Mouse (Mus musculus) kidney, embryonic 14.5 days (tissue): ENCODE results near the gene Phb. TPM values are rescaled to one million over a fixed set of nuclear protein-coding genes. Genes with fewer than 3 reads are reported as not detected.

Experiments used
- ATAC-seq: fragments of 200-750 bp; cut with Nextera tagmentation; 2 replicates; pipeline ENCODE4 v1.8.0; 2017; ENCODE audit warnings: moderate number of reproducible peaks, mild to moderate bottlenecking, moderate TSS enrichment, moderate library complexity; ENCODE audit not compliant: low FRiP score, low TSS enrichment
- H3K27ac ChIP-seq: fragments of 300-500 bp; sonication (generic); 2 replicates; pipeline ENCODE4 v1.5.1; 2014; ENCODE audit warnings: low read depth, mild to moderate bottlenecking, low read length, moderate library complexity, mixed read lengths
- H3K27me3 ChIP-seq: fragments of 300-500 bp; sonication (generic); 2 replicates; pipeline ENCODE4 v1.6.1; 2014; ENCODE audit warnings: mild to moderate bottlenecking, low read length; ENCODE audit not compliant: control insufficient read depth, insufficient read depth
- H3K36me3 ChIP-seq: fragments of 300-500 bp; sonication (generic); 2 replicates; pipeline ENCODE4 v1.6.1; 2014; ENCODE audit warnings: low read length, mixed read lengths; ENCODE audit not compliant: control insufficient read depth, insufficient read depth
- H3K4me1 ChIP-seq: fragments of 300-500 bp; sonication (generic); 2 replicates; pipeline ENCODE4 v1.6.1; 2014; ENCODE audit warnings: low read length, mixed read lengths; ENCODE audit not compliant: control insufficient read depth, insufficient read depth
- H3K4me2 ChIP-seq: fragments of 300-500 bp; sonication (generic); replicated peaks from 2 replicates; pipeline ENCODE4 v1.6.1; 2014; ENCODE audit warnings: low read depth, mild to moderate bottlenecking, low read length
- H3K4me3 ChIP-seq: fragments of 300-500 bp; sonication (generic); 2 replicates; pipeline ENCODE4 v1.5.1; 2014; ENCODE audit warnings: mild to moderate bottlenecking, low read length
- H3K9ac ChIP-seq: fragments of 300-500 bp; sonication (generic); 2 replicates; pipeline ENCODE4 v1.6.1; 2014; ENCODE audit warnings: low read depth, mild to moderate bottlenecking, low read length, moderate library complexity
- H3K9me3 ChIP-seq: fragments of 300-500 bp; sonication (generic); 2 replicates; pipeline ENCODE4 v1.6.1; 2016; ENCODE audit warnings: low read length; ENCODE audit not compliant: control insufficient read depth
- WGBS: fragments of 180-500 bp; shearing (Covaris S2); extraction: QIAGEN DNeasy Blood & Tissue Kit; methylation state at CpG from one replicate; pipeline ENCODE4 v1.1.7; 2014; 5-methylcytosine and 5-hydroxymethylcytosine counted together
- polyA plus RNA-seq: library from polyadenylated mRNA; unstranded; fragments of >200 nt; fragmentation: Nextera tagmentation; extraction: Ambion mirVana; gene quantifications from 2 replicates; pipeline ENCODE4 v1.2.1, GENCODE M21; 2014

The Phb gene
- polyA plus RNA-seq, 1 experiment from 2014 or later = 261 TPM

GRCm38 (mm10) chr11:95727947-95728346, 61.2 kb downstream of the Phb start:
- 87% methylated on average over 5 of the region's 5 CpGs for WGBS

GRCm38 (mm10) chr11:95728916-95729907, 62.5 kb downstream of the Phb start:
- H3K9me3 ChIP-seq = no peaks in the 10 kb centered on the region
- no peak for ATAC-seq
- H3K36me3 ChIP-seq = no peaks in the 10 kb centered on the region
- no peak overlapping the region for H3K9ac ChIP-seq
- no peak overlapping the region for H3K4me3 ChIP-seq
- H3K27me3 ChIP-seq = no peaks in the 10 kb centered on the region
- no peak overlapping the region for H3K27ac ChIP-seq
- no peak overlapping the region for H3K4me2 ChIP-seq
- no peaks in the 10 kb centered on the region for H3K4me1 ChIP-seq
- 83% methylated on average over 12 of the region's 12 CpGs for WGBS

More at GRCm38 (mm10) chr11:95727947-95728346, 61.2 kb downstream of the Phb start:
- Histone ChIP-seq H3K4me1 (no peaks in the 10 kb centered on the region), H3K9me3 (no peaks in the 10 kb centered on the region), H3K4me3 (no peak overlapping the region), H3K27ac (no peak overlapping the region), H3K36me3 (no peaks in the 10 kb centered on the region), H3K9ac (no peak overlapping the region), H3K4me2 (no peak overlapping the region), H3K27me3 (no peaks in the 10 kb centered on the region)
- ATAC-seq = no peak

Other genes starting within 250 kb of the Phb start
- gene Nxph3, start 152.4 kb upstream of the Phb start, polyA plus RNA-seq = 0.51 and 0.59 TPM in 2 replicates
- gene Ngfr, start 79.2 kb upstream of the Phb start, polyA plus RNA-seq = 16.8 and 23.4 TPM in 2 replicates
- gene Zfp652, start 45.7 kb downstream of the Phb start, polyA plus RNA-seq = 13.5 and 13.8 TPM in 2 replicates
- gene B130006D01Rik, start 56.6 kb downstream of the Phb start, polyA plus RNA-seq = 1.5 and 1.6 TPM in 2 replicates
- not detected in 2 replicates for gene Phospho1, start 157.5 kb downstream of the Phb start, polyA plus RNA-seq
- gene Gngt2, start 170.3 kb downstream of the Phb start, polyA plus RNA-seq = 19.5 and 26.0 TPM in 2 replicates
- 3.9 and 9.8 TPM in 2 replicates for gene Abi3, start 175.5 kb downstream of the Phb start, polyA plus RNA-seq
- gene B4galnt2, start 247.9 kb downstream of the Phb start, polyA plus RNA-seq = 0.37 and 0.47 TPM in 2 replicates